Mouse (Mus musculus): ENCODE results near the gene Sh3kbp1.

DNA sequence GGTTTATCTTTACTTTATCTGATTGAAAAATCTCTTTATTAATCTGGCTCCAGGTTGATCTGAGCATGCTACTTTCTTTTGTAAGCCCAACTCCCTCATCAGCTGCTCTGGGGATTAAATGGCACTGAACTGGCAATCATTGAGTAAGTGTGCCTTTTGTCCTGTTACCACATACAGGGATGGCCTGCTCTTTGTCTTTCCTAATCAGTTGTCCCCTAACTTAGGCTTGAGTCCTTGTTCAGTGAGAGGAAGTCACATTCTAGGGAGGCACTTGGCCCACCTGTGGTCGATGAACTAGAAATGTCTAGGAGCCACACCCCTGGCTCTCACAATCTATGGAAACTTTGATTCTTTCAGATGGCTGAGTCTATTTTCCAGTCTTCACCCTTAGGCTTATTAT is 58.4 kb downstream of the Sh3kbp1 start:
- TF ChIP-seq CTCF (IDR thresholded peaks at IDR 0.05; ENCODE audit: low read depth) (no peak), EP300 (IDR thresholded peaks at IDR 0.05; ENCODE audit: low read depth) (no peak)

Data from heart, postnatal 0 days (tissue).